Mouse (Mus musculus) left cerebral cortex, adult 9 months (tissue): ENCODE measurements around the gene Eml4.

Source experiments
- DNase-seq, 2 experiments: peaks; one replicate each; pipeline ENCODE4 v3.0.0; 2022; ENCODE audit warnings: low spot score in 2 of 2

Gene Eml4

DNA sequence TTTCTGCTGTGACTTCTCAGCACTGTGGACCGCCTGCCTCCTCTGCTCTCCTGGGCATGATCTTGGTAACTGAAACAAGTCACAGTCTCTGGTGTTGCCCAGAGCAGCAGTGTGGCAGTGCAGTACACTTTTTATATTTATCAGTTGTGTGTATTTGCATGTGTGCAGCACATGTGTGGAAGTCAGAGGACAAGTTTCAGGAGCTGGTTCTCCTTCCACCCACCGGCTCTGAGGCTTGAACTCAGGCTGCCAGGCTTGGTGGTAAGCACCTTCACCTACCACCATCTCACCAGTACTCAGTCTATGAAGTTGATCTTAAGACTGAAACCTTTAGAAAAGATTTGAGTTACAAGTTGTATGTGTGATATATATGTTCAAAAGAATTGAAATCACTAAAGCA, 28.6 kb downstream of the Eml4 start:
- no peak for DNase-seq

DNA sequence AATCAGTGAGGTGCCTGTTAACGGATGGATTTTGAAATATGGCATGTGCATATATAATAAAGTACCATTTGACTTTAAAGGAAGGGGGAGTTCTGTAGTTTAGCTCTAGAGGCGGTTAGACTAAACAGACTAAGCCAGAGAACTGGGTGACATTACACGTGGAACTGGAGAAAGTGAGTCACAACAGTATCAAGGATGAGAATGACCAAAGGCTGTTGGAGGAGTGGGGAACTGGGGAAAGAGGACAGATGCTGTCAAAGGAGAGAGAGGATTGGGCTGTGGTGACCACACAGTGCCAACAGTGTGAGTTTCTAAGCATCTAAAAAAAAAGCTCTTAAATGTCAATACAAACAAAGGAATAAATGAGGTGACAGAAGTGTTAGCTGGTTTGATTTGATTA, 29.1 kb downstream of the Eml4 start:
- DNase-seq = no peak

DNA sequence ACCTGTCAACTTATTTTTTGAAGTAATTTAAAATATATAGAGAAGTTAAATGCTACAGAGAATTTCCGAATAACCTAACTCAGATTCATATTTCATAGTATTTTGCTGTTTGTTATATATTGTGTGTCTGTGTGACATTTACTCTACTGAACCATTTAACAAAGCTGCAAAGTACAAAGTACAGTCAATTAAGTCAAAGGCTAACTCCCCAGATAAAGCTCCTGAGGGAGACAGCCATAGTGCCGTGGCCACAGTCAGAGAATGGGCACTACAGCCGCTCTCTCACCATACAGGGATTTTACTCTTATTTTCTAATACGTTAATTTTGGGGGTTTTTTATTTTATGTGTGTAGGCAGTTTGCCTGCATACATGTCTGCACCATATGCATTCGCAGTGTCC, 32.0 kb downstream of the Eml4 start:
- no peak for DNase-seq

DNA sequence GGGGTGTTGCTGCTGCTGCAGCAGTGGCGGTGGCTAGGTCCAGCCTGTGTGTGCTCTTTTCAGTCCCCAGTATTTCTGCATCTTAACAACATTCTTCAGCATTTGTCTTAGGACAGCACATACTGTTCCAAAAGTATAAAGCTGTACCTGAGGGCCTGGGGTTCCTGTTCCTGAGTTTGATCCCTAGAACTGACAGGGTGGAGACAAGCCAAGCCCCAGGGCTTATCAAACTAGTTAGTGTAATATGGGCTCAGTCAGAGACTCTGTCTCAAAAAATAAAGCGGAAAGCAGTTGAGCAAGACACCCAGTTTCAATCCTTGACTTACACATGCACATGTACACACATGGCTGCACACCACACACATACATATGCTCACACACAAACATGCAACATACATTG, 34.2 kb downstream of the Eml4 start:
- no peak for DNase-seq

DNA sequence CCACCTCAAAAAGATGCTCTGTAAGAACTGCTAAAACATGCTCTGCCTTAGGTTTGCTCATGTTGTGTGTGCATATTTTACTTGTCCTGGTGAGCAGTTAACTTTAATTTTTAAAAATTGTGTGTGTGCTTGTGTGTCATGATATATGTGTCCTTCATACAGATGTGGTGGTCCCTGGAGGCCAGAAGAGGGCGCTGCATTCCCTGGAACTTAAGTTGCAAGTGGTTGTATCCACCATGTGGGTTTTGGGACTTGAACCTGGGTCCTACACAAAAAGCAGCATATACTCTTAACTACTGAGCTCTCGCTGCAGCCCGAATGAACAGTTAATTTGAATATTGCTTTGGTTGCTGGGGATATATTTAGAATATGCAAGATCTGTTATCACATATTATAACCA, 36.4 kb downstream of the Eml4 start:
- DNase-seq = no peak

DNA sequence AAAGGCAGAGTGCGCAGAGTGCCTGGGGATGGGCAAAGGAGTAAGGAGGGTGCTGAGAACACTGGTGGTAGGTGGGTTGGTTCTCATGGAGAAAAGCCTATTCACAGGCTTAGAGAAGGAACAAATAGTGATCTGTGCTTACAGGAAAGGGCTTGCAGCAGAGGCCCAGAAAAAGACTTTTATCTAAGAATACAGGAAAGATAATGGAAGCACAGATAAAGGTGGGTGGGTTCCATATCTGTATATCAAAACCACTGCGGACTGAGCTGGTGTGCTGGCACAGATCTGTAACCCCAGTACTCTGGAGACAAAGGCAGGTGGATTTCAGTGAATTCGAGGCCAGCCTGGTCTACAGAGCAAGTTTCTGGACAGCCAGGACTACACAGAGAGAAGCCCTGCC, 43.3 kb downstream of the Eml4 start:
- no peak for DNase-seq

DNA sequence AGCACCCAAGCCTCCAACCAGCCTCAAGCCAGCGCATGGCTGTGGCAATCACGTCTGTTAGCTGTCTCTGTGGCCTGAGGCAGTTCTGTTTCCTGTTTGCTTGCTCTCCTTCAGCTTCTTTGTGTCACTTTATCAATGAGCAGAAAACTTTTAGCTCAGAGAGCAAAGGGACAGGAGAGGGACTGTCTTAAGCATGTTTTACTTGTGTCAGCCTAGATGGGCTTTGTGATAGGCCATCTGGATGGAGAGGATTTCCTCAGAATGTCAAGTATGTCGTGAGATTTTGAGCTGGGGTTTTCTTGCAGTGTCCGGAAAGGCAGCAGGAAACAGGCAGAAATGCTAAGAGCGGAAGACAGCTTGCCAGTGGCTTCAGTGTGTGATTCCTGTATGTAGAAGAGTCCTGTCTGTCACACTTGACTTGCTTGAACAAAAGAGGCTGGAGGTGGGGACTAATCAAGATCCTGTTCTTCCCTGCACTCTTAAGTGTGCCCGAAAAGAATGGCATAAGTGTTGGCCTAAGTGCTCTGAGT, 46.9 kb downstream of the Eml4 start:
- no peak for DNase-seq

DNA sequence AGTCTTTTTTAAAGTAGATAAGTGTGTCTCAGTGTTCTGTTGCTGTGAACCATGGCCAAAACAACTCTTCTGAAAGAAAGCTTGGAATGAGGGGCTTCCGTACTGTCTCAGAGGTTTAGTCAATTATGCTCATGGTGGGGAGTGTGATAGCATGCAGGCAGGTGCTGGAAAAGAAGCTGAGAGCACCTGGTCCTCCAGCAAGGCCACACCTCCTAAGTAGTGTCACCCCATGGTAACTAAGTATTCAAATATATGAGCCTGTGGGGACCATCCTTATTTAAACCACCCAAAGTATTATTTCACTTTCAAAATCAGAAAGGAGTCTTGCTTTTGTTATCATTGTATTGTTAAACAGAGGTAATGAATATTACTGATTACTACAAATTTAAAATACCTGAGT, 48.0 kb downstream of the Eml4 start:
- no peak for DNase-seq

DNA sequence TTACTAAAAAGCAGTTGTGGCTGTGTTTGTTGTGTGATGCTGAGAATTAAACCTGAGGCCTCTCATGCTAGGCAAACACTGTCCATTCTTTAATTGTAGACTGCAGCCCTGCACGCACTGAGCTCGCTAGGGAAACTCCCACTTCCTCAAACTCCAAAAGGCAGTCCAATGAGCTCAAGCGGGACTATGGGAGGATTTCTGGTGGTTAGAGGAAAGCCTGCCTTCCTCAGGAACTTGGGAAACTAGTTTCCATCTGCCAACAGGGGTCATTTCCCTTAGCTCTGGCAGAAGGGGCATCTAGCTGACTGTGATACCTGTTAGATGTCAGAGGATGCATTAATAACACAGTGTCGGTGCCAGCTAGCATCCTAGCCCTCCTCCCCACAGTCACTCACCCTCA, 79.9 kb downstream of the Eml4 start:
- no peak for DNase-seq

DNA sequence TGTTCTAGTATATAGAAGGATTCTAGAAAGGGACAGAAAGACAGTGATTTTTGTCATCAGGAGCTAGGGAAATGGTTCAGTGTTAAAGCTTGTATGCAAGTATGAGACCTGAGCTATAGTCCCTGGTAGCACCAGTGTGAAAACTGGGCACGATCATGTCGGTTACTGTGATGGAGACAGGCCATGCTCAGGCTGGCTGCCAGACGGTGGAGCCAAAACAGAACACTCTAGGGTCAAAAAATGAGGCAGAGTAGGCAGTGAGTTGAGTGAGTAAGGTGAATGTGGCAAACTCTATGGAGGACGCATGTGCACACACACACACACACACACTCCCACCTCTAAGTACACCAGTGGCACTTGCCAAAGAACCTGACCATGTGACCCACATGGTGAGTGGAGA, 92.7 kb downstream of the Eml4 start:
- DNase-seq = no peak

DNA sequence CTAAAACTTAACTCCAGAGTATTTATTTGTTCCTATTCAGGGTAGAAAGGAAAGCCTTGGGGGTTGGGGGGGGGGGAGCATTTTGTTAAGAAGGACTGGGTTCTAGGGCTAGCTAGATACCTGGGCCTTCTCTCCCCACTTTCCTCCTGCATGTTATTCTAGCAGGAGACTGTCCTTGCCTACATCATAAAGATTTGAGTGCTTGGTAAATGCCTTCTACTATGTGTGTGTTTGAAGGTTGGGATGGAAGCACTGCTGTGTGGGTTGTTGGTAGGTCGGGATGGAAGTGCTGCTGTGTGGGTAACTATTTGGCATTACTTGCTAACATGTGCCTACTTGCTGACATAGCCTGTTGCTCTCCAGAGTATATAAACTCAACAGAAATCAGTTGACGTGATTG, 98.9 kb downstream of the Eml4 start:
- DNase-seq = no peak

DNA sequence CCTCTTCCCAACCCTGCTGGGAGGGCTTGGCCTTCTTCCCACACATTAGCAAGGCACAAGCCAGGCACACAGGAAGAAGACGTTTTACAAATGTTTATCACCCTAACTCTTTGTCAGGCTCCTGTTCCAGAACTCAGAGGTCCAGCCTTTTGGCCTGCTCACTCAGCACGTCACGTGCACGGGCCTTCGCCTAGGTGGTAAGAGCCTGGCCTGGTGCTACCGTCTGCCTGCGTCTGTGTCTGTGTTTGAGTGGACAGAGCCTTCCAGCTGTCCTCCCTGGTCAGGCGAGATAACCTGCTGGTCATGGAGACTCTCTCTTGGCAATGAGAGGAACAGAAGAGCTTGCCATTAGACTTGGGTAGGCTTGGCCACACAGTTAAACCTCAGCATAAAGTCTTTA, 100.6 kb downstream of the Eml4 start:
- no peak for DNase-seq

DNA sequence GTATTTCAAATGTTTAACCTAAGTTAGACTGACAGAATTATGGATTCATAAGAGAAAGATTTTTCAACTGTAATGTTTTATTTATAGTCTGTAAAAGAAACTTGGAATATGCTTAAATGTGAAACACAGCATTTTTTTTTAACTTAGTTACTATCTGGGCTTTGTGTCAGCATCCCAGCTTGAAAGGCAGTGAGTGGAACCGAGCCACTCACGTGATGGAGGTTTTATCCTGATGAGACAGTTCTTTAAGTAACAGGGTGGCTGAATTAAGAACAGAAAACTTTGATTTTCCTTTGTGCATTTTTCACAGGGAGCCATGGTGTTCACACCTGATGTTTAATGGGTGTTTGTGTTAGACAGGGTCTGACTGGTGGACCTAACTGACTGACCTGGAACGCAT, 101.1 kb downstream of the Eml4 start:
- no peak for DNase-seq

DNA sequence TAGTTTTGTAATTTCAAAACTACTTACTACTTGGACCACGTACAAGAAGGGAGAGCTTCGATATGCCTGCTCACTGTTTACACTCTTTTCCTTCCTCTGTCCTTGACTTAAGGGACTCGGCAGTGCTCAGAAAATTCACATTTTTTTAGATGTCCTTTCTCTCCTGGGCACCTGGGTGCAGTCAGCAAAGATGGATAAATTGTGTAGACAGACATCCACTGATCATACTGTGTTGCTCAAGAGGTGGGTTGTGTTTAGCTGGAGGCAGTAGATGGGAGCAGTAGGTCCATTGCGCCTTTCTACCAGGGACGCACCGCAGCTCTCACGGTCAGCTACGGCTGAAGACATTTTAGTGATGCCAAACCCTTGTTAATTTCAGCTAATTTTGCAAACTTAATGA, 101.7 kb downstream of the Eml4 start:
- no peak for DNase-seq

DNA sequence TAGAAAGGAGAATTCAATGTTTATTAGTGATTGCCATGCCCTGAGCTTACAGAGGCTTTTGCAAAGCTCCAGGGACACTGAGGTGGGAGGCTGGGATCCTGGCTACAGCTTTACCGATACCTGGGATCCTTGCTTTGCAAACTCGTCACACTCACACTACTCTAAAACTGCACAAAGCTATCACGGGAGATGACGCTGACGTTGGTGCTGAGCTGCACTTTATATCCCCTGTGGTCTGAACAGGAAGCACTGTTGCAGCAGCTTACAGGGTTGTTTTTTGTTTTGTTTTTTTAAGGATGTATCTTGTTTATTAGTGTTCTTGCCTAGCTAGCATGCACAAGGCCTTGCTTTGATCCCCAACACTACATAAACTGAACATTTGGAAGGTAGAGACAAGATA, 102.9 kb downstream of the Eml4 start:
- no peak for DNase-seq

DNA sequence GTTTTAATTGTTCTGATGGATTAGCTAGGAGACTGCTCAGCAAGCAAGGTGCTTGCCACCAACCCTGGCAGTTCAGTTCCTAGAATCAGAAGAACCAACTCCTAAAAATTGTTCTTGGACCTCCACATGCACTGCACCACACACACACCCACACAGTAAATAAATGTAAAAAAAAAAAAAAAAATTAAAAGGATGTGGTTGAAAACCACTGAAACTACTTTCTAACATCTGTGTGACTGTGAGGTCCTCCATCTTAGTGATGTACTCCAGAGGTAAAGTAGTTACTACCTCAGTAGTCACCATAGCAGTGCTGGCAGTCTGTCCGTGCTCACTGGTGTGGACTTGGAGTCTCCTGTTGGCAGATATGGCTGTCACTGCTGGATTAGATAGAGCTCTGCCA, 106.5 kb downstream of the Eml4 start:
- no peak for DNase-seq

DNA sequence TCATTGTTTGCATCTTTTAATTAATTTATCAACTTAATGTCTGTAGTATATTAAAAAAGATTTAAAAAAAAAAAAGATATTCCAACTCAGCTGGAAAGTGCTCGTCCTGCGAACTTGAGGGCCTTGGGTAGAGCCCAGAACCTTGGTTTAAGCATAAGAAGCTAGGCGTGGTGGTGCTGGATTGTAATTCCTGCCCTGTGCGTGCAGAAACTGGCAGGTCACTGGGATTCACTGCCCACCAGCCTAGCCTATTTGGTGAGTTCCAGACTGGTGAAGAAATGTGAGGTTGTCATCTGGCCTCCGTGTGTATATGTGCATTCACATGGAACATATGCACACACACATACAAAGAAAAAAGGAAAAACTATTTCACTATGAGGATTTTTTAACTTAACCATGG, 115.2 kb downstream of the Eml4 start:
- DNase-seq = no peak

DNA sequence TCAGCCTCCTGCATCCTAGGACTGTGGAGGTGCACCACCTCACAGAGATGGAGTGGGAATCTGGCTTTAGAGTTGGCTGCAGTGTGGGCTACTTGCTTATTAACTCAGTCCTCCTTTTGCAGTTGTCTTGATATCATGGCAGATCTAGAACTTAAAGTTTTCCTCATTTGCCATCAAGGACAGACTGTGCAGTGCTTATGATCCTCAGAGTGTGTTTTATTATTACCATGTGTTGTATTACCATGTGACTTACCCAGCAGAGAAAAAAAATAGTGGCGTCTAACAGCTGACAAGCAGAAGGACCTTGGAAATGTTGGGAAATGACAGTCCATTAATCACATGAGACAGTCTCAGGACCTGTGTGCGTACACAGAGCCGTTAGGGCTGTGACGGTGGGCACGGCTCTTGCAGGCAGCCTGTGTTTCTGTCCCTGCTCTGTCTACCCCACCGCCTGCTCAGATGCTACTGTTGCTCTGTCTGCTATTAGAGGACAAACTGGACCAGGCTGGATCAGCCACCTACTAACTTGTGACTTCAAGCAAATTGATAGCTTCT, 116.0 kb downstream of the Eml4 start:
- DNase-seq = no peak

DNA sequence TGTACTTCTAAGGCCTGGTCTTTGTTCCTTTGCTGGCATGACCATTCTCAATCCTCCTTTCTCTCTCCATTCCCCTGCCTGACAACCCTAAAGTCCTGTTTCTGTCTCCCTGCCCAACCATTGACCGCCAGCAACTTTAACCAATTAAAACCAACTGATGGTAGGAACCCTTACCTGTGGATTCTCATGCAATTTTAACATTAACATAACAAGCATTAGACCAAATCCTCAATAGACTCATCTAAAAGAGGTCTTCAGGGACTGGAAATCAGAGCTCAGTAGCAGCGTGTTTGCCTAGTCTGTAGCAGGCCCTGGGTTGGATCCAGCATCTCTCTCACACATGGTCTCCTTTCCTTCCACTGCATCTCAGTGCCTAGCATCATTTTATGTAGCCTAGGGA, 118.9 kb downstream of the Eml4 start:
- DNase-seq = no peak

DNA sequence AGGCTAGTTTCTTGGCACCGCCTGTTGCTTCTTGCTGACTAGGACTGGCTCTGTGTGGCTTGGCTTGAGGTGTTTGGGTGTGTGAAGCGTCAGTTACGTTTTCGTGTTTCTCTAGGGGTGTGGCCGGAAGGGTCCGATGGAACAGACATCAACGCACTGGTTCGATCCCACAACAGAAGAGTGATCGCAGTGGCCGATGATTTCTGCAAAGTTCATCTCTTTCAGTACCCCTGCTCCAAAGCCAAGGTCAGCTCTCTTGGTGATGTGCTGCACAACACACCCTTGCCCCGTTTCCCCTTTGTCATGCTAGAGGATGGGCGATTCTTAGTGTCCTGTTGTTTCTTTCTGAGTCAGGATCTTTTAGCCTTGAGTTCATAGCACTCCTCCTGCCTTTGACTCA, 126.4 kb downstream of the Eml4 start:
- no peak for DNase-seq

DNA sequence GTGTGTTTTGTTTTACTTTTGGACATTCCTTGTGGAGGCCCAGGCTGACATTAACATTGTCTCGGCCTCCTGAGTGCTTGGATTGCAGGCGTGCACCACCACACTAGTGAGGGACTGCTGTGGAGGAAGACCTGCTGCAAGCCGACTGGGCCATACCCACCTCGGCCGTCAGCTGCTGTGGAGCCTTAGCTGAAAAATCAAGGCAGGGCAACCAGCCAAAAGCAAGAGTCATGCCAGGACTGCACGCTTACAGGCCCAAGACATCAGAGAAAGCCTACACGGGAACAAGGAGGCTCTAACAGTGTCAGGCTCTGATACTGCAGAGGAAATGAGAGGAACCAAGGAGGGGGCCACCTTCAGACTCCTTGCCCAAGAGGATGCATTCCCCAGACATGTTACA, 130.8 kb downstream of the Eml4 start:
- no peak for DNase-seq

DNA sequence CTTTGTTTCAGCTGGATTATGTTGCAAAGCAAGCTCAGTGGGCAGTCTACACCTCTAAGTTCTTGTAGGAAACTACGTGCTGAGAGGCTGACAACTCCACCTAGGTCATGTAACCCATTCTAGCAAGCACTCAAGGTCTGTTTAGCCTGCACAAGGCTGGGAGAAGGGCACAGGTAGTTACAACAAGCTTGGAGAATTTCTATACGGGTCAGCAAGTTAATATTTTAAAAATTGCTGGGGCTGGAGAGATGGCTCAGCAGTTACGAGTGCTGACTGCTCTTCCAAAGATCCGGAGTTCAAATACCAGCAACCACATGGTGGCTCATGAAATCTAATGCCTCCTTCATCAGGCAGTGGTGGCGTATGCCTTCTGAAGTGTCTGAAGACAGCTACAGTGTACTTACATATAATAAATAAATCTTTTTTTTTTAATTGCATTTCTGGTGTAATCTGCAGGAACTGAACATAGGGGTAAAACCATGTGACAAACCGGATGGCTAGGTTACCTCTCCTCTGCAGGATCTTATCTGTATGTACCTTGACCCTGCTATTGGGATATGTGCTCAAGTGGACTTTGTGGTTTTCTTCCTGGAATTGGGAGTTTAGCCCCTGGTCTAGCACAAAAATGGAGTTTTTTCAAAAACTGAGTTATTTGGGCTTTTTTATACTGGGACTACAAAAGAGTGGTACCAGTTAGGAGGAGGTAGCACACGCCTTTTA, 132.2 kb downstream of the Eml4 start:
- no peak for DNase-seq

DNA sequence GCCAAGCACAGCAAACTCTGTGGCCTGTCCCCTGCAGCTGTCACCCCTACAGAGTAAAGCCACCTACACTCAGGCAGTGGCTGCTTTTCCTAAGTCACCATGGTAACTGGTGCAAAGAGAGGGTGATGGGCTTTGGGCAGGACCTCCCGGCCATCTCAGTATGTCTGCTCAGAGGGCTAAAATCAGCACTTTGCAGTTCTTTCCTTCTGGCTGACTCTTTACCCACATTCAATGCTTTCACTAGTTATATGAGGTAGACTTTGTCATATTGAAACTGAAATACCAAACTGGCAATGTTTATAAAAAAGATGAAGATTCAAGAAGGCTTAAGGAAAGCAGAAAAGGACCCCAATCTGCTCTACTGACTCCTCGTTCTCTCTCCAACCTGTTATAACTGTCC, 133.1 kb downstream of the Eml4 start:
- DNase-seq = no peak

DNA sequence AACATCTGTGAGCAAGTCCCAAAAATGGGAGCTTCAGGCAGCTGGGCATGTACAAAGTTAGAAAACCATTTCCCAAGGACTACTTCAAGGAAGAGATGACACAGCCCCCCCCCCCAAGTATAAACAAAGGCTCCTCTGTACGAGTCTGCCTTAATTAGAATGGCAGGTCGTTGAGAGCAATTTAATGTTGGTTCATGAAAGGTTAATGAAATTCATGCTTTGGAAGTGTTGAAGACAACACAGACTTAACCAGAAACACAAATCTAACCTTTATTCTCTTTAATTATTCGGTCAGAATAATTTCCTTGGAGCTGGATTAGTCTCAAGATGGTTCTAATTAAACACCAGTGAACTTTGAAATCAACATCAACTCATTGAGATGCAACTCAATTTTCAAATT, 137.0 kb downstream of the Eml4 start:
- no peak for DNase-seq
